Mouse (Mus musculus): Measurements from ENCODE around the gene Diaph2. TPM values are rescaled to one million over a fixed set of nuclear protein-coding genes. Genes with fewer than 3 reads are reported as not detected.

The Diaph2 gene
- polyA plus RNA-seq, 1 experiment = 2.7 TPM

DNA sequence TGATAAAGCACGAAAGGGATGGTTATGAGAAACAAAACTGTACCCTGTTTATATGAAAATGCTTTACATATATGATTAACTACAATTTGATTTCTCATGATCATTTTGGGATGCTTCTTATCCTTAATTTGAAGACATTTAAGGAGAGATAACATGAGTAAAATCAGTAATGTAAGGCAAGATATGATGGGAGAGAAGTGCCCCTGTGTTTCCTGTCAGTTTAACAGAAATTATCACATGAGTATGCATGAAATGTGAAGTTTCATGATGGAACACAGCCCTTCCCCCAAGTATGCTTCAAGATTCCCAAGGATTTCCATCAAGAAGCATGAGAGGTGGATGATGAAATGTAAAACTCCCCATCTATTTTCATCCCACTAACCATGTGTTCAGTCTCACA, 485.6 kb downstream of the Diaph2 start:
- no peak for TF ChIP-seq POLR2A (IDR thresholded peaks at IDR 0.05; ENCODE audit: low read depth, low read length)
- TF ChIP-seq CTCF (IDR thresholded peaks at IDR 0.05; ENCODE audit: extremely low read depth, insufficient read depth, insufficient read length, insufficient replicate concordance) = no peak
- DNase-seq (ENCODE audit: low read depth in 1 of 2, low spot score in 2 of 2) = no peak
- 84% methylated on average over 1 of the region's 1 CpGs for WGBS
- Histone ChIP-seq H3K27me3 (ENCODE audit: control insufficient read depth, insufficient read depth, low read length) (no peaks in the 10 kb centered on the region), H3K27ac (ENCODE audit: insufficient read depth, low read length) (no peak overlapping the region), H3K36me3 (ENCODE audit: control insufficient read depth, insufficient read depth, low read length) (no peaks in the 10 kb centered on the region), H3K4me3 (ENCODE audit: extremely low read depth, insufficient read depth, insufficient read length) (no peak overlapping the region), H3K4me1 (ENCODE audit: control insufficient read depth, insufficient read depth, insufficient read length) (no peaks in the 10 kb centered on the region)

DNA sequence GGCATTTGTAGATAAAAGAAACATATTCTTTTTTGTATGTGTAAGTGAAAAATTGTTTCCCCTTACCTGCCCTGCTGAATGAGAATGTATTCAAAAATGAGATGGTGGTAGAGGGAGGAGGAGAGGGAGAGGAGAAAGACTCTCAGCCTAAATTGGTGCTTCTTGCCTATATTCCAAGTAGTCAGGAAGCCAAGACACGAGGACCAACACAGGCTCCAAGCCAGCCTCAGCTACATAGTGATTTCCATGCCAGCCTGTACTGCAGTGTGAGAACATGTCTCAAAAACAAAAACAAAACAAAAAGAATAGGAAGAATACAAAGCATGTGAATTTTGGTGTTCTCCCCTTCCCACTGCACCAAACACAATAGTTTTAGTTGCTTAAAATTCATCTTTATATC, 497.1 kb downstream of the Diaph2 start:
- TF ChIP-seq POLR2A (IDR thresholded peaks at IDR 0.05; ENCODE audit: low read depth, low read length) = no peak
- TF ChIP-seq CTCF (IDR thresholded peaks at IDR 0.05; ENCODE audit: extremely low read depth, insufficient read depth, insufficient read length, insufficient replicate concordance) = no peak
- WGBS = 71% methylated on average over 1 of the region's 1 CpGs
- H3K4me1 ChIP-seq (ENCODE audit: control insufficient read depth, insufficient read depth, insufficient read length) = no peaks in the 10 kb centered on the region
- no peak overlapping the region for H3K27ac ChIP-seq (ENCODE audit: insufficient read depth, low read length)
- no peaks in the 10 kb centered on the region for H3K36me3 ChIP-seq (ENCODE audit: control insufficient read depth, insufficient read depth, low read length)
- no peaks in the 10 kb centered on the region for H3K27me3 ChIP-seq (ENCODE audit: control insufficient read depth, insufficient read depth, low read length)
- H3K4me3 ChIP-seq (ENCODE audit: extremely low read depth, insufficient read depth, insufficient read length) = no peak overlapping the region
- no peak for DNase-seq (ENCODE audit: low read depth in 1 of 2, low spot score in 2 of 2)

DNA sequence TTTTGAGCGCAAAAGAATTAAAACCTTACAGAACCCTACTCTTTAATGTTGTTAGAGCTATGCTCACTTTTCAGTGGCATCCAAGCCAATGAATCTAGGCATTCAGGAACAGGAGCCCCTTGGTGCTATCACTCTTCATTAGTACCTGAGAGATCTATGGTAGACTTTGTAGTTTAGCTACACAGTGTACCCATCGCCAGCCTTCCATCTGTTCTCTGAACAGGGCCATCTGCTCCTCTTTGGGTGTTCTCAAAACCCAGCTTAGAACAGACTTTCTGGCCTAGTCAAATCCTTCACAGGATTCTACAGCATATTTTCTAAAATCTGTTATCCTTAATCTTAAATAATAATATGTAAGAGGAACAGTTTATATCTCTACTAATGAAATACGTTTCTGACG, 504.1 kb downstream of the Diaph2 start:
- Histone ChIP-seq H3K4me3 (ENCODE audit: extremely low read depth, insufficient read depth, insufficient read length) (no peak overlapping the region), H3K27me3 (ENCODE audit: control insufficient read depth, insufficient read depth, low read length) (no peaks in the 10 kb centered on the region), H3K4me1 (ENCODE audit: control insufficient read depth, insufficient read depth, insufficient read length) (no peaks in the 10 kb centered on the region), H3K27ac (ENCODE audit: insufficient read depth, low read length) (no peak overlapping the region), H3K36me3 (ENCODE audit: control insufficient read depth, insufficient read depth, low read length) (no peaks in the 10 kb centered on the region)
- 87% methylated on average over 4 of the region's 4 CpGs for WGBS
- TF ChIP-seq POLR2A (IDR thresholded peaks at IDR 0.05; ENCODE audit: low read depth, low read length) (no peak), CTCF (IDR thresholded peaks at IDR 0.05; ENCODE audit: extremely low read depth, insufficient read depth, insufficient read length, insufficient replicate concordance) (no peak)
- DNase-seq (ENCODE audit: low read depth in 1 of 2, low spot score in 2 of 2) = no peak

DNA sequence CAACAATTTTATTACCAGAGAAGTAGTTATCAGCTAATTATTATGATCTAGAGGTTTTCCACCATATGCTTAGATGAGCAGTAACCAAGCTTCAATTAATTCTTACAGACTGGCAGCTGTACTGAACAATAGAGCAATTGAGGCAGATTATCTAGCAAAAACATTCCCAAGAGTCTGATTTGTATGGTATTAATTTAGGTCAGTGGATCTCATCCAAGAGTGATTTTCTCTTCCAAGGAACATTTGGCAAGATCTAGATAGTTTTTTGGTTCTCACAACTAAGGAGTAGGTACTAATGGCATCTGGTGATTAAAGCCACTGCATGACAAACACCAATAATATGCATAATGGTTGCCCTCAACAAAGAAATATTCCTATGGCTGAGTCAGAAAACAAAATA, 516.2 kb downstream of the Diaph2 start:
- TF ChIP-seq POLR2A (IDR thresholded peaks at IDR 0.05; ENCODE audit: low read depth, low read length) (no peak), CTCF (IDR thresholded peaks at IDR 0.05; ENCODE audit: extremely low read depth, insufficient read depth, insufficient read length, insufficient replicate concordance) (no peak)
- Histone ChIP-seq H3K27ac (ENCODE audit: insufficient read depth, low read length) (no peak overlapping the region), H3K27me3 (ENCODE audit: control insufficient read depth, insufficient read depth, low read length) (no peaks in the 10 kb centered on the region), H3K4me1 (ENCODE audit: control insufficient read depth, insufficient read depth, insufficient read length) (no peaks in the 10 kb centered on the region), H3K4me3 (ENCODE audit: extremely low read depth, insufficient read depth, insufficient read length) (no peak overlapping the region), H3K36me3 (ENCODE audit: control insufficient read depth, insufficient read depth, low read length) (no peaks in the 10 kb centered on the region)
- no peak for DNase-seq (ENCODE audit: low read depth in 1 of 2, low spot score in 2 of 2)

GRCm38 (mm10) chrX:130279144-130279543, 529.6 kb downstream of the Diaph2 start:
- 84% methylated on average over 4 of the region's 4 CpGs for WGBS

GRCm38 (mm10) chrX:130281484-130281883, 531.9 kb downstream of the Diaph2 start:
- Histone ChIP-seq H3K27ac (ENCODE audit: insufficient read depth, low read length) (no peak overlapping the region), H3K4me3 (ENCODE audit: extremely low read depth, insufficient read depth, insufficient read length) (no peak overlapping the region), H3K4me1 (ENCODE audit: control insufficient read depth, insufficient read depth, insufficient read length) (no peaks in the 10 kb centered on the region), H3K36me3 (ENCODE audit: control insufficient read depth, insufficient read depth, low read length) (no peaks in the 10 kb centered on the region), H3K27me3 (ENCODE audit: control insufficient read depth, insufficient read depth, low read length) (no peaks in the 10 kb centered on the region)
- DNase-seq (ENCODE audit: low read depth in 1 of 2, low spot score in 2 of 2) = no peak
- WGBS = 68% methylated on average over 2 of the region's 2 CpGs
- no peak for TF ChIP-seq CTCF (IDR thresholded peaks at IDR 0.05; ENCODE audit: extremely low read depth, insufficient read depth, insufficient read length, insufficient replicate concordance)
- no peak for TF ChIP-seq POLR2A (IDR thresholded peaks at IDR 0.05; ENCODE audit: low read depth, low read length)

More at GRCm38 (mm10) chrX:130279144-130279543, 529.6 kb downstream of the Diaph2 start:
- no peaks in the 10 kb centered on the region for H3K27me3 ChIP-seq (ENCODE audit: control insufficient read depth, insufficient read depth, low read length)
- no peak overlapping the region for H3K4me3 ChIP-seq (ENCODE audit: extremely low read depth, insufficient read depth, insufficient read length)
- DNase-seq (ENCODE audit: low read depth in 1 of 2, low spot score in 2 of 2) = no peak
- H3K36me3 ChIP-seq (ENCODE audit: control insufficient read depth, insufficient read depth, low read length) = no peaks in the 10 kb centered on the region
- no peak overlapping the region for H3K27ac ChIP-seq (ENCODE audit: insufficient read depth, low read length)
- H3K4me1 ChIP-seq (ENCODE audit: control insufficient read depth, insufficient read depth, insufficient read length) = no peaks in the 10 kb centered on the region
- TF ChIP-seq CTCF (IDR thresholded peaks at IDR 0.05; ENCODE audit: extremely low read depth, insufficient read depth, insufficient read length, insufficient replicate concordance) (no peak), POLR2A (IDR thresholded peaks at IDR 0.05; ENCODE audit: low read depth, low read length) (no peak)

- H3K27ac ChIP-seq (ENCODE audit: insufficient read depth, low read length) = no peak overlapping the region
- no peaks in the 10 kb centered on the region for H3K36me3 ChIP-seq (ENCODE audit: control insufficient read depth, insufficient read depth, low read length)
- H3K27me3 ChIP-seq (ENCODE audit: control insufficient read depth, insufficient read depth, low read length) = no peaks in the 10 kb centered on the region
- DNase-seq (ENCODE audit: low read depth in 1 of 2, low spot score in 2 of 2) = no peak
- no peaks in the 10 kb centered on the region for H3K4me1 ChIP-seq (ENCODE audit: control insufficient read depth, insufficient read depth, insufficient read length)
- H3K4me3 ChIP-seq (ENCODE audit: extremely low read depth, insufficient read depth, insufficient read length) = no peak overlapping the region
- WGBS = 88% methylated on average over 9 of the region's 9 CpGs
- TF ChIP-seq CTCF (IDR thresholded peaks at IDR 0.05; ENCODE audit: extremely low read depth, insufficient read depth, insufficient read length, insufficient replicate concordance) (no peak), POLR2A (IDR thresholded peaks at IDR 0.05; ENCODE audit: low read depth, low read length) (no peak)
Measured at GRCm38 (mm10) chrX:130287032-130287431, 537.5 kb downstream of the Diaph2 start.
